Mouse (Mus musculus) adrenal gland, postnatal 36 days (tissue): ENCODE data around the gene Samhd1. TPM values are rescaled to one million over a fixed set of nuclear protein-coding genes. Genes with fewer than 3 reads are reported as not detected.

Experiments used
- DNase-seq, 2 experiments: peaks; one replicate each; pipeline ENCODE4 v3.0.0; 2021; ENCODE audit warnings: mixed read lengths in 1 of 2
- total RNA-seq, 2 experiments: library from RNA; stranded (reverse); gene quantifications; 2 replicates each; pipeline ENCODE4 v1.2.3; 2021

The Samhd1 gene
- total RNA-seq, 2 experiments from 2014 or later = 22.5 to 25.4 TPM

GRCm38 (mm10) chr2:157099532-157100318 lies 35.3 kb downstream of the Samhd1 start:
- no peak for DNase-seq

- DNase-seq = peak; percentile 79 to 81
Measured at GRCm38 (mm10) chr2:157095005-157095755, 39.9 kb downstream of the Samhd1 start.

GRCm38 (mm10) chr2:157092024-157092423 lies 43.0 kb downstream of the Samhd1 start:
- peak in 1 of 2 experiments; percentile 40 for DNase-seq

- DNase-seq = no peak
Measured at GRCm38 (mm10) chr2:157087536-157088317, 47.3 kb downstream of the Samhd1 start.

- no peak for DNase-seq
Measured at GRCm38 (mm10) chr2:157086796-157087195, 48.3 kb downstream of the Samhd1 start, which contains the start of gene Tldc2. Tldc2 (plus strand) TSS chr2:157087055.

- no peak for DNase-seq
Measured at GRCm38 (mm10) chr2:157084831-157085585, 50.1 kb downstream of the Samhd1 start.

- no peak for DNase-seq
Measured at GRCm38 (mm10) chr2:157081960-157082359, 53.1 kb downstream of the Samhd1 start.

GRCm38 (mm10) chr2:157081331-157081730 lies 53.7 kb downstream of the Samhd1 start:
- no peak for DNase-seq

GRCm38 (mm10) chr2:157079701-157080180 lies 55.3 kb downstream of the Samhd1 start:
- no peak for DNase-seq

- DNase-seq = peak; percentile 95
Measured at GRCm38 (mm10) chr2:157078793-157079700, 56.0 kb downstream of the Samhd1 start, which contains the start of gene Soga1. Soga1 (minus strand) TSS chr2:157079254.

- peak; percentile 57 to 68 for DNase-seq
Measured at GRCm38 (mm10) chr2:157078059-157078792, 56.8 kb downstream of the Samhd1 start.

- DNase-seq = peak; percentile 91
Measured at GRCm38 (mm10) chr2:157077641-157078058, 57.4 kb downstream of the Samhd1 start.

GRCm38 (mm10) chr2:157077160-157077559 lies 57.9 kb downstream of the Samhd1 start:
- peak; percentile 77 to 82 for DNase-seq

- DNase-seq = no peak
Measured at GRCm38 (mm10) chr2:157076585-157076984, 58.5 kb downstream of the Samhd1 start.

GRCm38 (mm10) chr2:157075685-157076084 lies 59.4 kb downstream of the Samhd1 start:
- peak in 1 of 2 experiments; percentile 57 for DNase-seq

- DNase-seq = no peak
Measured at GRCm38 (mm10) chr2:157075226-157075625, 59.8 kb downstream of the Samhd1 start.

GRCm38 (mm10) chr2:157074772-157075171 lies 60.3 kb downstream of the Samhd1 start:
- DNase-seq = no peak

GRCm38 (mm10) chr2:157074186-157074724 lies 60.8 kb downstream of the Samhd1 start:
- DNase-seq = peak; percentile 85
